Mouse (Mus musculus) forebrain, postnatal 0 days (tissue): ENCODE measurements around the gene Ldlrad3. TPM values are rescaled to one million over a fixed set of nuclear protein-coding genes. Genes with fewer than 3 reads are reported as not detected.

Experiments
- ATAC-seq: fragments of 200-750 bp; cut with Nextera tagmentation; 2 replicates; pipeline ENCODE4 v1.8.0; 2017; ENCODE audit warnings: mild to moderate bottlenecking, moderate library complexity
- DNase-seq: peaks from one replicate; pipeline ENCODE4 v3.0.0-alpha.2; 2015
- H3K27ac ChIP-seq: fragments of 300-500 bp; sonication (generic); 2 replicates; pipeline ENCODE4 v1.5.1; 2014; ENCODE audit warnings: low read depth, mild to moderate bottlenecking, antibody characterized with exemption, low read length, moderate library complexity, mixed read lengths
- H3K27me3 ChIP-seq: fragments of 300-500 bp; sonication (generic); 2 replicates; pipeline ENCODE4 v1.6.1; 2014; ENCODE audit warnings: mild to moderate bottlenecking, low read length, mixed read lengths; ENCODE audit not compliant: insufficient read depth
- H3K36me3 ChIP-seq: fragments of 300-500 bp; sonication (generic); 2 replicates; pipeline ENCODE4 v1.6.1; 2014; ENCODE audit warnings: mild to moderate bottlenecking, moderate library complexity; ENCODE audit not compliant: insufficient read depth
- H3K4me1 ChIP-seq: fragments of 300-500 bp; sonication (generic); 2 replicates; pipeline ENCODE4 v1.6.1; 2014; ENCODE audit warnings: antibody characterized with exemption; ENCODE audit not compliant: insufficient read depth
- H3K4me2 ChIP-seq: fragments of 300-500 bp; sonication (generic); 2 replicates; pipeline ENCODE4 v1.6.1; 2014; ENCODE audit warnings: low read depth, mild to moderate bottlenecking, moderate library complexity
- H3K4me3 ChIP-seq: fragments of 300-500 bp; sonication (generic); 2 replicates; pipeline ENCODE4 v1.5.1; 2014; ENCODE audit warnings: low read depth, low read length, mixed read lengths
- H3K9ac ChIP-seq: fragments of 300-500 bp; sonication (generic); 2 replicates; pipeline ENCODE4 v1.6.1; 2014; ENCODE audit warnings: mild to moderate bottlenecking
- H3K9me3 ChIP-seq: fragments of 300-500 bp; sonication (generic); 2 replicates; pipeline ENCODE4 v1.6.1; 2016; ENCODE audit warnings: low read length
- CTCF ChIP-seq: sonication (generic); IDR thresholded peaks from 2 replicates; pipeline ENCODE4 v1.5.1; 2016; ENCODE audit warnings: antibody characterized with exemption, control low read depth, low read depth
- WGBS: fragments of 180-500 bp; shearing (Covaris S2); extraction: QIAGEN DNeasy Blood & Tissue Kit; methylation state at CpG from one replicate; pipeline ENCODE4 v1.1.7; 2014; 5-methylcytosine and 5-hydroxymethylcytosine counted together
- polyA plus RNA-seq: library from polyadenylated mRNA; unstranded; fragments of >200 nt; fragmentation: Nextera tagmentation; extraction: Ambion mirVana; gene quantifications from 2 replicates; pipeline ENCODE4 v1.2.1, GENCODE M21; 2015
- total RNA-seq: library from RNA; depleted of rRNA; stranded (reverse); fragments of >200 nt; gene quantifications from 2 replicates; pipeline ENCODE4 v1.2.3, GENCODE M21; 2014

The Ldlrad3 gene
- total and polyA plus RNA-seq, 2 experiments from 2014 or later: 20.9 to 23.4 TPM

GRCm38 (mm10) chr2:102146386-102146785, 39.8 kb downstream of the Ldlrad3 start:
- Histone ChIP-seq H3K4me1 (peaks cover 4% of the 10 kb centered on the region; the same call in 1 of the 2 replicates), H3K9me3 (no peaks in the 10 kb centered on the region), H3K4me2 (no peak overlapping the region), H3K36me3 (no peaks in the 10 kb centered on the region), H3K4me3 (no peak overlapping the region), H3K27me3 (no peaks in the 10 kb centered on the region), H3K9ac (no peak overlapping the region), H3K27ac (peak overlapping the region; percentile 54)
- DNase-seq: no peak
- 76% methylated on average over 8 of the region's 8 CpGs for WGBS
- peak; percentile 54 for ATAC-seq
- TF ChIP-seq CTCF: no peak

GRCm38 (mm10) chr2:102145036-102145435, 41.1 kb downstream of the Ldlrad3 start:
- Histone ChIP-seq H3K27ac (no peak overlapping the region), H3K9me3 (no peaks in the 10 kb centered on the region), H3K27me3 (no peaks in the 10 kb centered on the region), H3K4me3 (no peak overlapping the region), H3K4me2 (no peak overlapping the region), H3K4me1 (no peaks in the 10 kb centered on the region; the same call in 1 of the 2 replicates), H3K9ac (no peak overlapping the region), H3K36me3 (no peaks in the 10 kb centered on the region)
- TF ChIP-seq CTCF: no peak
- ATAC-seq: no peak
- WGBS: 94% methylated on average over 3 of the region's 3 CpGs
- DNase-seq: no peak

- no peak for DNase-seq
- H3K4me1 ChIP-seq: no peaks in the 10 kb centered on the region; the same call in 1 of the 2 replicates
- H3K27me3 ChIP-seq: no peaks in the 10 kb centered on the region
- H3K4me3 ChIP-seq: no peak overlapping the region
- 91% methylated on average over 1 of the region's 1 CpGs for WGBS
- TF ChIP-seq CTCF: no peak
- H3K9ac ChIP-seq: no peak overlapping the region
- H3K36me3 ChIP-seq: no peaks in the 10 kb centered on the region
- no peak overlapping the region for H3K27ac ChIP-seq
- H3K4me2 ChIP-seq: no peak overlapping the region
- H3K9me3 ChIP-seq: no peaks in the 10 kb centered on the region
- no peak for ATAC-seq
Measured at GRCm38 (mm10) chr2:102144311-102144710, 41.9 kb downstream of the Ldlrad3 start.

- DNase-seq: no peak
Measured at GRCm38 (mm10) chr2:102142654-102143271, 43.4 kb downstream of the Ldlrad3 start.

GRCm38 (mm10) chr2:102142197-102142623, 44.0 kb downstream of the Ldlrad3 start:
- no peak for DNase-seq
- no peak for TF ChIP-seq CTCF
- Histone ChIP-seq H3K9me3 (no peaks in the 10 kb centered on the region), H3K4me1 (no peaks in the 10 kb centered on the region; the same call in 1 of the 2 replicates), H3K36me3 (no peaks in the 10 kb centered on the region), H3K9ac (no peak overlapping the region), H3K27ac (no peak overlapping the region), H3K4me2 (no peak overlapping the region), H3K27me3 (no peaks in the 10 kb centered on the region), H3K4me3 (no peak overlapping the region)
- WGBS: 40% methylated on average over 4 of the region's 4 CpGs
- ATAC-seq: no peak

More at GRCm38 (mm10) chr2:102142654-102143271, 43.4 kb downstream of the Ldlrad3 start:
- H3K4me3 ChIP-seq: no peak overlapping the region
- no peak for ATAC-seq
- WGBS: 47% methylated on average over 14 of the region's 14 CpGs
- no peak overlapping the region for H3K9ac ChIP-seq
- H3K4me1 ChIP-seq: no peaks in the 10 kb centered on the region; the same call in none of the 2 replicates
- no peak overlapping the region for H3K4me2 ChIP-seq
- H3K27me3 ChIP-seq: no peaks in the 10 kb centered on the region
- no peak overlapping the region for H3K27ac ChIP-seq
- no peak for TF ChIP-seq CTCF
- H3K36me3 ChIP-seq: no peaks in the 10 kb centered on the region
- H3K9me3 ChIP-seq: no peaks in the 10 kb centered on the region

- Histone ChIP-seq H3K9ac (no peak overlapping the region), H3K27me3 (no peaks in the 10 kb centered on the region), H3K27ac (no peak overlapping the region), H3K4me3 (no peak overlapping the region), H3K36me3 (no peaks in the 10 kb centered on the region), H3K4me2 (no peak overlapping the region), H3K4me1 (no peaks in the 10 kb centered on the region; the same call in 1 of the 2 replicates), H3K9me3 (no peaks in the 10 kb centered on the region)
- WGBS: 43% methylated on average over 2 of the region's 2 CpGs
- no peak for TF ChIP-seq CTCF
- DNase-seq (no peak), ATAC-seq (no peak)
Measured at GRCm38 (mm10) chr2:102141199-102141598, 45.0 kb downstream of the Ldlrad3 start.

GRCm38 (mm10) chr2:102137922-102138321, 48.3 kb downstream of the Ldlrad3 start:
- Histone ChIP-seq H3K27ac (no peak overlapping the region), H3K4me2 (no peak overlapping the region), H3K4me3 (no peak overlapping the region), H3K9ac (no peak overlapping the region), H3K4me1 (peaks cover 20% of the 10 kb centered on the region), H3K36me3 (no peaks in the 10 kb centered on the region), H3K9me3 (no peaks in the 10 kb centered on the region), H3K27me3 (no peaks in the 10 kb centered on the region)
- 42% methylated on average over 6 of the region's 6 CpGs for WGBS
- no peak for TF ChIP-seq CTCF
- DNase-seq (no peak), ATAC-seq (peak; percentile 40; the same call in 1 of the 2 replicates)
